Mouse (Mus musculus) erythroblast, embryonic 14.5 days (primary cell): ENCODE results near the gene Smim27.

ENCODE experiments used
- GATA1 ChIP-seq: IDR thresholded peaks from 2 replicates; pipeline ENCODE4 v1.6.1; 2012; ENCODE audit warnings: low read length, inconsistent platforms, mixed read lengths
- TAL1 ChIP-seq: IDR thresholded peaks from 3 replicates; pipeline ENCODE4 v1.6.1; 2012; ENCODE audit warnings: low read length, inconsistent platforms, mixed read lengths

- TF ChIP-seq GATA1, result no peak
- TF ChIP-seq TAL1, result no peak
These were observed 14.8 kb upstream of the Smim27 start for GRCm38 (mm10) chr4:40254385-40255103.
